Mouse (Mus musculus) embryo, embryonic 10 days (tissue): Measurements from ENCODE around the gene Icos.

Experiments
- DNase-seq: peaks from one replicate; pipeline ENCODE4 v3.0.0-alpha.2; 2015; ENCODE audit warnings: low spot score

The Icos gene

DNA sequence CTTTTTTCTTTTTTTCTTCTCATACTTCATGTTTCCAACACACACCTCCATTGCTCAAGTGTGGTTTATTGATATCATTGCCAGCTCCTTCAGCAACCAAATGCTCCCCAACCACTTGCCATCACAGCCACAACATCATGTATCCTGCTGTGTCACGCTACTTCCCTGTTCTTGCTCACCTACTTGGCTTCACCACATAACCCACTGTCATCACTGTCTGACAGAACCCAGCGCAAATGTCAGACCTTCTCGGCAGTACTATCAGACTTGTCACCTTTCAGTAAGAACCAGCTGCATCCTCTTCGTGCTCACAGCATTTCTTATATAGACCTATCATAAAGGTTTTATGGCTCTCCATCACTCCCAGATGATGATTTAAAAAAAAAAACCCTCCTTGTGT lies 61.6 kb downstream of the Icos start:
- no peak for DNase-seq

- no peak for DNase-seq
These were observed 62.7 kb downstream of the Icos start for GRCm38 (mm10) chr1:61040401-61040800.

- no peak for DNase-seq
These were observed 65.1 kb downstream of the Icos start for GRCm38 (mm10) chr1:61042842-61043241.

GRCm38 (mm10) chr1:61046055-61046705 lies 68.5 kb downstream of the Icos start:
- DNase-seq = no peak

DNA sequence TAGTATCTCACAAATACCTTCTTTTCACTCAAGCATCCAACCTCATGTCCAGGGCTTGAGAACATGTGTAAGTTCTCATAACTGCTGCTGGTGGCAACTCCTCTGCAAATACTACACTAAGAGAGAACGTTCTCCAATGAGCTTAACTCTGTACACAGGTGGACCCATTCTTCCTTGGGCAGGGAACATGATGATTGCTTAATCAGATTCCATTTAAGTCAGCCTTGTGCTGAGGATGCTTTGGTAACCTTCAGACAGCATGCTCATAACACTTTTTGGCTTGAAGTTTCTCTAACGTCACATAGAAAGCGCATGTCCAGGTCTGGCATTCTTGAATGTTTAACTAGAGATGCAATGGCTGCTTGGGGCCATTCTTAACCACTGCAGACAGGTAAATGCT lies 69.6 kb downstream of the Icos start:
- no peak for DNase-seq
